Mouse (Mus musculus) erythroblast, embryonic 14.5 days (primary cell): ENCODE data around the gene Spag6.

Experiments used
- GATA1 ChIP-seq: IDR thresholded peaks from 2 replicates; pipeline ENCODE4 v1.6.1; 2012; ENCODE audit warnings: low read length, inconsistent platforms, mixed read lengths
- TAL1 ChIP-seq: IDR thresholded peaks from 3 replicates; pipeline ENCODE4 v1.6.1; 2012; ENCODE audit warnings: low read length, inconsistent platforms, mixed read lengths

DNA sequence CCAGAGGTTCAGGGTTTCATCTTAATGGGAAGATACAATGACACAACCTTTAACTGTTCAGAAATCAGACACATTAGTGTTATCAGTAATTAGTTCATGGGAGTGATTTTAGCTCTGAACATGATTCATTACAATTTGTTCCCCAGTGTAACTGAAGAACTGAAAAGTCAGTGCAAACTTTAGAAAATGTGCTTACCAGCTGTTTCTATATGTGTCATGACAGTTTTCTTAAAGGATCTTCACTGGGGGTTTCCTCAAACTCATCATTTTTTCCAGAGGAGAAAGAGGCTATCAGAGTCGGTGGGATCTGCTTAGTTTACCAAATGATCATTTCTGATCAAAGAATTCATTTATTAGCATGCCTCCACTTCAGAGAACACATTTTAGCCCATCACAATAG lies 1.3 kb upstream of the Spag6 start:
- TF ChIP-seq TAL1 (no peak), GATA1 (no peak)
